Mouse (Mus musculus): ENCODE measurements around the gene Morn1.

DNA sequence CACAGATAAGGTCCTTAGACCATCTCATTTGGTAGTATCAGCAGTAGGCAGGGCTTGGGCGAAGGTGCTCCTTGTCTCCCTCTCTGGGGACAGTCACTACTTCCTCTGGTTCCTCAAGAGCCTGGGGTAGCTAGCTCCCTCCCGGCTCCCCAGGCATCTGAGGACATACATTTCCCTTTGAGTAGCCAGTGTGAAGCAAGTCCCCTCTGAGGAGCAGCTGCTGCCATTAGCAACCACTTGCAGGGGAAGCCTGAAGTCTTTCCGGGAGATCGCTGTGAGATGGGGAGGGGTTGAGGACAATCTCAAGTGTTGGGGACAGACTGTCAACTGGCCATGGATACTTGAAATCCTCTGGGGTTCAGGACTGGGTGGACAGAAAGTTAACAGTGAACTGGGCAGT is 65.5 kb downstream of the Morn1 start:
- TF ChIP-seq CTCF (IDR thresholded peaks at IDR 0.05; ENCODE audit: borderline replicate concordance, extremely low read depth, insufficient read depth, insufficient read length) (no peak), POLR2A (IDR thresholded peaks at IDR 0.05; ENCODE audit: borderline replicate concordance, extremely low read depth, insufficient read depth, insufficient read length, poor library complexity, severe bottlenecking) (no peak)

All from brain, embryonic 14.5 days (tissue).